Mouse (Mus musculus): ENCODE data around the gene Usp36.
A peak's percentile ranks its signal among the peaks of the same experiment; 100 is the strongest.

The Usp36 gene

DNA sequence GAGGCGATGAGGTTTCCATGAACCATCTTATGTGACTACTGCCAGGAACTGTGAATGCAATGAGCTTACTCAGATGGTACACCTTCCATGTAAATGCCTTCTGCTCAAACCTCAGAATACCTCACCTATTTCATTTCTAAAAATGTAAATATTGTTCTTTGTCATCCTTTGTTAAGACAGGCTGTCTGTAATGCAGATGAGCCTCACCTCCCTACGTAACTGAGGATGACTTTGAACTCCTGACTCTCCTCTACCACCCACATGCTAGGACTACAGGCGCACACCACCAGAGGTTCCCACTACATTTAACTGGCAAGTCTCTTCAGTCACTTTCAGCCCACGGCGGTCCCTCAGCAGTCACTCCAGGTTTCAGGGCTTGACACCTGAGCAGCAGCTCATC is 67.1 kb downstream of the Usp36 start:
- DNase-seq (ENCODE audit: low spot score in 2 of 2) = no peak

DNA sequence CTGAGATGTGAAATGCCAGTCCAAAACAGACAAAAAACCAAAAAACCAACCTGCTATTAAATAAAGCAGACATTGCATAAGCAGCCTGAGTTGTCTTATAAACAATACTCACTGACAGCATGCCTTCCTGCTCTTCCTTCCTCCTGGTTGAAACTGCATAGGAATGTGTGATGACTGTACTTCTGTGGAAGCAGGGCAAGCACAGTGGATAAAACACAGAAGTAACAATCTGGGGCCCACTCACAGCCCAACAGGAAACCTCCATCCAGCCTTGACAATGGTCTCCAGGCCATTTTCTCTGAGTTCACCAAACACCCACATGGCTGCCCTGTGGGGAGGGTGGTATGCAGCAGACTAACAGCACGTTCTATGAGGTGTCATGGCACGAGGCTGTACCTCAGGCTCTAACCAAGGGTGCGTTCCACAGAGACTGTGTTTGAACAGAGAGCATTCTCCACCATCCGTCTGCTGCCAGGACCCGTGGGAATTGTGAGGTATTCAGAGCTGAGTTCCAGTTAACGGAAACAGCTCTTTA is 67.6 kb downstream of the Usp36 start:
- no peak for DNase-seq (ENCODE audit: low spot score in 2 of 2)

DNA sequence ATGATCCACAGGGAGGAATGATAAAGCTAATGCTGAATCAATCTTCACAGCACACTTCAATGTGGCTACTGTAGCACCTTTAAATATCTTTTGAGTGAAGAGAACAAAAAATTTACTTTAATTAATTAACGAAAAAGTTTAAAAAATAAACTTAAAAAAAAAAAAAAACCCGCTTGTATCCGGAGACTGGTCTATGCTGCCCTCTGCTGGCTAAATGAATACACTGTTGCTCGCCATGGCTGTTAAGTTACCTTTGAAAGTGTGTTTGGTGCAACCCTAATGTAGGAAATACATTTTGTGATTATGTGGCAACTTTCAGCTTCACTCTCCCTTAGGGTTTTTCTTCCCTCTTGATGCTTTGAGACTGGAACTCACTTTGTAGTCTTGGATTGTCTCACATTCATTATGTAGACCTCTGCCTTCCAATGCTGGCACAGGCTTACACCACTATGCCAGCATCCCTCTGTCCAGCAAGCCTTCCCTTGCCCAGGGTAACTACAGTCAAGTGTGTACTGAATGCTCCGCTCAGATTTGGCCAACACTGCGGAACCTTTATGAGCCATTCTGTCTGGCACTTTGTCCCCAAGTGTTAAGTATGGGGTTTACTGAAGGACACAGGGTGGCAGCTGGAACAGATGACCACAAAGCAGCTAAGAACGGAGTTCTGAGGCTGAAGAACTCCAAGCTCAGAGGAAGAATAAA is 69.3 kb downstream of the Usp36 start:
- peak in 1 of 2 experiments; percentile 67 for DNase-seq (ENCODE audit: low spot score in 2 of 2)

- DNase-seq (ENCODE audit: low spot score in 2 of 2) = no peak
Measured at GRCm38 (mm10) chr11:118219066-118219465, 71.0 kb downstream of the Usp36 start.

GRCm38 (mm10) chr11:118216468-118216867 is 73.6 kb downstream of the Usp36 start:
- peak in 1 of 2 experiments; percentile 39 for DNase-seq (ENCODE audit: low spot score in 2 of 2)

- DNase-seq (ENCODE audit: low spot score in 2 of 2) = peak in 1 of 2 experiments; percentile 39
Measured at GRCm38 (mm10) chr11:118215928-118216458, 74.1 kb downstream of the Usp36 start.

- DNase-seq (ENCODE audit: low spot score in 2 of 2) = peak in 1 of 2 experiments; percentile 35
Measured at GRCm38 (mm10) chr11:118212636-118213112, 77.4 kb downstream of the Usp36 start.

- peak; percentile 63 to 81 for DNase-seq (ENCODE audit: low spot score in 2 of 2)
Measured at GRCm38 (mm10) chr11:118211749-118212635, 78.1 kb downstream of the Usp36 start.

DNA sequence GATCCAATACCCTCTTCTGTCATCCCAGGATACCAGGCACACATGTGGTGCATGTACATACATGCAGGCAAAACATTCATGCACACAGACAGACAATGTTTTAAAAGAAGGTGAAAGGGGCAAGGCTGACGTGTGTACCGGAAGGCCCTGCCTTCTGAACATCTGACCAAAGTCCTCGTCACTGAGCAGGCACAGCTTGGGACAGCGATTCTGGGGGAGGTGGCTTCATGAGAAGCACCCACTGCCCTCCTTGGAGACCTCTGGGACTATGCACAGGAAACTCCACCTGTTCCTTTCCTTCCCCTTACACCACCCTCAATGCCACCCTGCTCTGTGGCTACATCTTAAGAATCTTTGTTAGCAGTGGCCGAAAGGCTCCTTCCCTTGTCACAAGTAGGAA is 79.1 kb downstream of the Usp36 start:
- DNase-seq (ENCODE audit: low spot score in 2 of 2) = no peak

GRCm38 (mm10) chr11:118210116-118210515 is 79.9 kb downstream of the Usp36 start:
- DNase-seq (ENCODE audit: low spot score in 2 of 2) = no peak
